Mouse (Mus musculus) cerebellum, adult 9-10 months (tissue): ENCODE data around the gene Bhmt.
A peak's percentile ranks its signal among the peaks of the same experiment; 100 is the strongest.
"Not testable (repeated sequence)": the region's sequence is repeated elsewhere in the genome, so short reads cannot be mapped to it uniquely, and the experiment has no call there.

Experiments
- DNase-seq: peaks from one replicate; pipeline ENCODE4 v3.0.0; 2022

Gene Bhmt

DNA sequence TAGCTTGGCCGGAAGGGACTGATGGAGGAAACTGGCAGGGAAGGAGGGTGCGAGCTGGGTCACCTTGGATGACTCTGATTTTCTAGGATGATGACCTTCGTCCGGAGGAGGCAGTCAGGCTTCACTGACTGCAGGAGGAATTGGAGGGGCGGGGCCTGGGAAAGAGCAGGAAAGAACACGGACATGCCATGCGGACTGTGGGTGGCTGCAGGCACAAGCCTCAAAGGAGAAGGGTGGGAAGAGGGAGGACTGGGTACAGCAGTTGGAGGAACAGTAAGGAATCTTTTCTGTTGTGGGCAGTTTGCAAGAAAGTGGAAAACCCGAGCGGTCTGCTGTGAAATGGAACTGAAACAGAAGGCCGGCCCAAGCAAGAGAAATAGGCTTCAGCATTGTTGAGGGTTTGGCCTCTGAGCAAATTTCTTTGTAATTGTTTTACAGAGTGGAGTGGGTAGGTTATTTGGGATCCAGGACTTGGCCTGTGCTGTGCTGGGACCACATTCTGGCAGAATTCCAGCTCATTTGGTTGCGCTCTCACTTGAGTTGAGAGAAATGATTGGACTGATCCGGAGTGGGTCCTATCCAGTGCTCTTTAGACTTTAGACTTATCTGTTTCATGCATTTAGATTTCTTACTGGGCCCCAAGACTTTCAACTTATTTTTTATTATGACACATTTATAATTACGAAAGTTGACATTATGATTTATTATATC lies 30.7 kb downstream of the Bhmt start:
- no peak for DNase-seq

- no peak for DNase-seq
Measured at GRCm38 (mm10) chr13:93604698-93605097, 33.1 kb downstream of the Bhmt start.

GRCm38 (mm10) chr13:93601527-93601926 lies 36.2 kb downstream of the Bhmt start:
- no peak for DNase-seq

DNA sequence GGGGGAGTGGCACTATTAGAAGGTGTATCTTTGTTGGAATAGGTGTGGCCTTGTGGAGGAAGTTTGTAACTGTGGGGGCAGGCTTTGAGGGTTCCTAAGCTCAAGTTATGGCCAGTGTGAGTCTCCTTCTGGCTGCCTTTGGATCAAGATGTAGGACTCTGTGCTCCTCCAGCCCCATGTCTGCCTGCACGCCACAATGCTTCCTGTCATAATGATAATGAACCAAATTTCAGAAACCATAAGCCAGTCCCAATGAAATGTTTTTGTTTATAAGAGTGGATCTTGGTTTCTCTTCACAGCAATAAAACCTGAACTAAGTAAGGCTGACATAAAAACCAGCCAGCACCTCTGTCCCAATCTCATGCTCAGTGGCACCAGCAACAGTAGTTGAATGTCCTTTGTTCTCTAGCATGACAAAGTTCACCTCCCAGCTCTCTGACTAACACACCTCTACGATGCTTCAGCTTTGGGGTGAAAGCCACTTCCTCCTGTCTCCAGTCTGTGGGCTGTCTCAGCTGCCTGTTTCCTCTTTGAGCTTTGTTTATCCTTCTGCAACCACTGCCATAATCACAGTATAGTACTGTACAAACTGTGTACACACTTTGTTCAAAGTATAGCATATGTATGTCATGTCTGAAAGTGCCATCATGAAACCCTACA lies 44.6 kb downstream of the Bhmt start:
- DNase-seq, result no peak

GRCm38 (mm10) chr13:93582526-93582925 lies 55.2 kb downstream of the Bhmt start:
- not testable (repeated sequence) for DNase-seq

DNA sequence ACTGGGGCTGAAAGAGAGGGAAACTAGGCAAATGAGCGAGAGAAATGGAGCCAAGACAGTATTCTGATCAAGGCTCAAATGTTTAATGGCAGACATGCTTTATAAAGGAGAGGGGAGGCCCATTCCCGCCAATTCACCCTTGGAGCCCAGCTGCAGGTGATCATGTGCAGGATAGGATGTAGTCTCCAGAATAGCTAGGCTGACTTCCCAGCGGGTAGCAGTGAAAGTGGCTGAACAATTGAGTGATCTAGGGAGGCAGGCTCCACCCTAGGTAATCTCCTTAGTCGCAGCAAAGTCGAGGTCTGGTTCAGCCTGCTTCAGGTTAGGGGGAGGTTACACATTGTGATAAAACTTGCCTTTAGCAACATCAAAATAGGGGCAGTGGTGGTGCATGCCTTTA lies 57.3 kb downstream of the Bhmt start:
- no peak for DNase-seq

DNA sequence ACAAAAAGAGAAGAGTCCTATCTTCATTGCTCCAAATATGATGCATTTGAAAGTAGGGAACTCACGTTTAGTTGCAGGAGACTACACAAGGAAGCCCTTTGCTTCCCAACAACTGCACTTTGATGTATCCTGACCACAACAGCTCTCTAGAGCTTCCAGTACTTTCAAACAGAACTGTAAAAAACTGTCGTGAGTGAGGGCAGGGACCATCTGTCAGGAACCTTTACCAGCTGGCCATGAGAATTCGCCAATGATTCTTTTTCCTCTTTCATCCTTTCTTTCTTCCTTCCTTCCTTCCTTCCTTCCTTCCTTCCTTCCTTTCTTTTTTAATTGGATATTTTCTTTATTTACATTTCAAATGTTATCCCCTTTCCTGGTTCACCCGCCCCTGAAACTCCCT lies 68.1 kb downstream of the Bhmt start:
- DNase-seq, result peak; percentile 17
